Mouse (Mus musculus): ENCODE data around the gene Tfap2e. TPM values are rescaled to one million over a fixed set of nuclear protein-coding genes. Genes with fewer than 3 reads are reported as not detected.

Tfap2e gene
- 0.82 and 1.7 TPM in 2 replicates for polyA plus RNA-seq (2015; fragmentation: Nextera tagmentation; extraction: Ambion mirVana)

DNA sequence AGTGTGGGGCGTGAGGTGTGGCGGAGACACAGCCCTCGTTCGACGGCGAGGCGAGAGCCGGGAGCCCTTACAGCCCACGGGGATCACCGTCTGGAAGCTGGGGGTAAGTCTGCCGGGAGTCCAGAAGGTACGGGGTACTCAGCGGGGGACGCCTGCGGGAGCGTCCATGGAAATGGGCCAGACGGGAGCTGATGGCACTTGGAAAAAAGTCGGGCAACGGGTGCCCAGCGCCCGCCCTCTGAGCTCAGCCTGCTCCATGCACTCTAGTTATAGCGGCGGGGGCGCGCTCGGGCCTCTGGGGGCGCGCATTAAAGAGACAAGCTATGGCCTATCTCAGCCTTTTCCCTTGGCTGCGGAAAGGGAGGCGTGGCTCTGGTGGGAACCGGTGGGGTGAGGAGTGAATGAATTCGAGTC is at the start of gene Tfap2e:
Tfap2e (minus strand) TSS at position 240 of the 414 bp plus-strand sequence.
- ATAC-seq = peak; percentile 62
- Histone ChIP-seq H3K4me3 (replicated peaks) (peak within 1 kb of the TSS; percentile 34), H3K27me3 (peaks cover 99% of the 10 kb centered on the region), H3K9me3 (no peaks in the 10 kb centered on the region), H3K9ac (replicated peaks) (peak within 1 kb of the TSS; percentile 53), H3K27ac (no peak within 1 kb of the TSS), H3K4me1 (replicated peaks) (peaks cover 28% of the 10 kb centered on the region), H3K36me3 (no peaks in the 10 kb centered on the region), H3K4me2 (replicated peaks) (peak within 1 kb of the TSS; percentile 44)
- WGBS = under 1% methylated on average over 32 of the region's 32 CpGs

DNA sequence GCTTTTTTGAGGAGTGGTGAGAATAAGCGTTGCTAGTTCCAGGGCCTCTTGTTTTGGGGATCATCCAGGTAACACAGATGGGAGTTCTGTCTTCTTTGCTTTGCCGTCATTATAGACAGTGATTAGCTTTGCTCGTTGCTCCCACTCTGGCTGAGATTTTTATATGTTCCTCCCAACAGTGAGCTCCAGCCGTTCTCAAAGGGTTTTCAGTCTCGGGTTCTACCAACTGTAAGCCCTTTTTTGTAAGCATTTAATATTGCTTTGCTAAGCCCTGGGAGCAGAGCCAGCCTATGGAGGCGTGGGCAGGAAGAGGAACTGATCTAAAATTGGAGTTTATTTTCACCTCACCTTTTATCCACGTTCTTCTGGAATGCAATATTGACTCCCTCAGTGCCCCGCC is 47.0 kb upstream of the Tfap2e start:
- Histone ChIP-seq H3K27me3 (no peaks in the 10 kb centered on the region), H3K36me3 (peaks cover 4% of the 10 kb centered on the region; the same call in 1 of the 2 replicates), H3K9me3 (no peaks in the 10 kb centered on the region), H3K27ac (no peak overlapping the region), H3K4me2 (replicated peaks) (no peak overlapping the region), H3K9ac (replicated peaks) (no peak overlapping the region), H3K4me3 (replicated peaks) (no peak overlapping the region), H3K4me1 (replicated peaks) (peaks cover 39% of the 10 kb centered on the region)
- ATAC-seq = no peak
- WGBS = 82% methylated on average over 8 of the region's 8 CpGs

DNA sequence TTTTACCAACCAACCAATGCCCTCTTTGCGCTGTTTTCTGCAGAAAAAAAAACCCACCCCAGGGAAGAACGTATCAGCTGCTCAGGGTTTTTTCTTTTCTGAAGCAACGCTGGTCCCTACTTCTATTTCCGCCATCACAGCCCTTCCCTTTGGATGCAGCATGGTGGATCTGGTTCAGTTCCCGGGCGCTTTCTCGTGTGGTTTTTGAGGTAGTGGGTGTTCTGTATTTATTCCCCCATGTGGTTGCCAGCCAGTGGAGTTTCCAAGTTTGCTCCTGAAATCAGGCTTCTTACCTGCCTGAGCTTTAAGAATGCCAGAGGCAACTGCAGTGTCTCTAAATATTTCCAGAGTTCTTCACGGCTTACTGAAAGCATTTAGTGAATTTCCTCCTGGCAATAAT is 46.5 kb upstream of the Tfap2e start:
- peaks cover 4% of the 10 kb centered on the region; the same call in 1 of the 2 replicates for H3K36me3 ChIP-seq
- H3K4me2 ChIP-seq (replicated peaks) = no peak overlapping the region
- no peak for ATAC-seq
- no peaks in the 10 kb centered on the region for H3K27me3 ChIP-seq
- H3K4me1 ChIP-seq (replicated peaks) = peaks cover 41% of the 10 kb centered on the region
- H3K4me3 ChIP-seq (replicated peaks) = no peak overlapping the region
- WGBS = 91% methylated on average over 8 of the region's 8 CpGs
- no peak overlapping the region for H3K9ac ChIP-seq (replicated peaks)
- no peaks in the 10 kb centered on the region for H3K9me3 ChIP-seq
- no peak overlapping the region for H3K27ac ChIP-seq

DNA sequence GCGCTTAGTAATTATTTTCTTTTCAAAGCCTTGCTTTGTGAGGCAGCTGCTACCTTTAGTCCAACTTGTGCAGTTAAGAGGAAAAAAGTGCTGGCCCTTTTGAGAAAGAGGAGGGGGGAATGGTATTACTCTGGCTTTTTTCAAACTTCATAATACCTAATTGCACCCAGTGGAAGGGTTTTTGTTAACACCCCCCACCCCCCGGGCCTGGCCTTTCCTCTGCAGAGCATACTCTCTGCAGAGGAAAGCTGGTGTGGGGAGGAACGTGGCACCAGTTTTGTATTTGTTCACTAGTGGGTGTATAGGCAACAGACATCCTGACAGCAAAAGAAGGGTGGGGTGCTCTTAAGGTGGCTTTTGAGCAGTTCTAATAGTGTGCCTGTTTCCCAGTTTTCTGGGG is 45.8 kb upstream of the Tfap2e start:
- ATAC-seq = no peak
- WGBS = 62% methylated on average over 3 of the region's 3 CpGs
- no peaks in the 10 kb centered on the region for H3K27me3 ChIP-seq
- H3K4me1 ChIP-seq (replicated peaks) = peaks cover 44% of the 10 kb centered on the region
- H3K27ac ChIP-seq = no peak overlapping the region
- H3K36me3 ChIP-seq = 0 out of 2 replicates have a peak, but pooled peaks cover under 1% of the 10 kb centered on the region
- H3K9me3 ChIP-seq = no peaks in the 10 kb centered on the region
- H3K4me3 ChIP-seq (replicated peaks) = no peak overlapping the region
- H3K4me2 ChIP-seq (replicated peaks) = no peak overlapping the region
- H3K9ac ChIP-seq (replicated peaks) = no peak overlapping the region

DNA sequence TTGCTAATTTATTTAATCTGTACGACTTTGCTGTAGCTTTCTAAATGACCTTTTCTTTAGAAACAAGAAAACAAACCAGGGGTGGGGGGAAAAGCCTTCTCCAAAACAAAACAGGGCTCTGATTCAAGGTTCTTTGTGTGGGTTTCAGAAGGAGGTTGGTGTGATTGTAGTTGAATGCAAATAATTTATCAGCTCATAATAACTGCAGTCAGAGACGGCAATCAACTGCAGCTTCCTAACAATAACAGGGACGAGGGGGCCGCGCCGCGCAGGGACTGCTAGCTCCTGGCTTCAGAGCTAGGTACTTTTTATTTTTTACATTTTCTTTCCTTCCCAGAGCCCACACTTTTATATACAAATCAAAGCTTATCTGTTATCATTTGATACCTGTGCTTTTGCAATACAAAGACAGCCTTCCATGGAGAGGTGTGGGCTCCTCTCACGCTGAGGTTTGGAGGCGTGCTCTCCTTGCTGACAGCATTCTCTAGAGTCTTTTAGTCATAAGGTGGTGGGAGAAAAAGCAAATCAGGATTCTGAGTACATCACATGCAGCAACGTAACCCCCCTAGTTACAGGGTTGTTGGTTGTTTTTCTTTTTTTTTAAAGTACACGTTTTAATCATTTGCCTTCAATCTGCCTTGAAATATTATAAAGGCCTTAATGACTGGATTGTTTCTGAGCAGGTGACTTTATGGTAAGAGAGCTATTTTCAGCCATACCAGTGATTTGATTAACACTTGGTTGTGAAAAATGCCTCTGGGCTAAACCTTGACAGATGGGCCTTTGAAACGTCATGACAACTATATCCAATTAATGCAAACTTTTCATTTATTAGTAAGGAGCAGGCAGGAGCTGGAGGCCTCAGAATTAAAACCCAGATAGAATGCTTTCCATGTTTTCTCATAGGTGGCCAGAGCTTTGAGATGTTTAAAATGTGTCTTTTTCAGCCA is 44.1 kb upstream of the Tfap2e start:
- no peak overlapping the region for H3K4me3 ChIP-seq (replicated peaks)
- H3K4me2 ChIP-seq (replicated peaks) = peak overlapping the region; percentile 20
- H3K27me3 ChIP-seq = no peaks in the 10 kb centered on the region
- H3K4me1 ChIP-seq (replicated peaks) = peaks cover 44% of the 10 kb centered on the region
- H3K36me3 ChIP-seq = no peaks in the 10 kb centered on the region
- 0 out of 2 replicates have a peak overlapping the region, but pooled peaks have one; percentile 11 for H3K9ac ChIP-seq (replicated peaks)
- peak overlapping the region; percentile 82 for H3K27ac ChIP-seq
- no peaks in the 10 kb centered on the region for H3K9me3 ChIP-seq
- ATAC-seq = peak; percentile 35; the same call in 1 of the 2 replicates
- 24% methylated on average over 12 of the region's 12 CpGs for WGBS

DNA sequence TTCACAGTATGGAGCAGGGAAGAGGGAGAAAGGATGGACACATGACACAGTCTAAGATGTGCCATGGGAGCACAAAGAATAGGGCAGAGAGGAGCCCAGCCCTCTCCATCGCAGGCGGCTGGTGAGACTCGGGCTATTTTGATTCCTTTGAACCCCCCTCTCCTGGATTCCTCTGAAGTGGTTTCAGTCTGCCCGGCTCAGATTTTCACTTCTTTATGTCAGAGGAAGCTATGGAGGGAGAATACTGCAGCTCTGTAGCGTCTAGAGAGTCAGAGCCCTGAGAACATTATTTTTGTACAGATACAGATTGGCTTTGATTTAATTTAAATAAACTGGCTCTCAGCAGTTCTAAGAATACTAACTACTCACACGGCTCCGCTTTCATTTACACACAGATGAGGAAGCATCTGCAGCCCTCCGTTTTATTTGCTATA is 43.1 kb upstream of the Tfap2e start:
- Histone ChIP-seq H3K9me3 (no peaks in the 10 kb centered on the region), H3K9ac (replicated peaks) (no peak overlapping the region)
- WGBS = 27% methylated on average over 8 of the region's 8 CpGs

DNA sequence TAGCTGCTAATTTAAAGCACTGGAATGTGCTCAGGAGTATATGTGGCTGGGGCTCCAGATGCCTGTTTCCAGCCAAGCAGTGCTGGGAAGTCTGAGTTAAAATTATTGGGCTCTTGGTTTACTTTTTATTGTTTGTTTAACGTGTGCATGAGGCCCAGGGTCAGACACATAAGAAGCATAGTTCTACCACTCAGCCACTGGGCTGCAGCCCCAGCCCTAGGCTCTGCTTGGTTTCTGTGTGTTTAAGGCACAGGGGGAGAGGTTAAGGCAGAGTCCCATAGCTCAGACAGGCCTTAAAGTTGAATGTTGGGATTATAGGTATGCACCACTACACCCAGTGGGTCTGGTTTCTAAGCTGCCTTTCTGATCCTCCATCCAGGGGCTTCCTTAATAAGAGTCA is 39.1 kb upstream of the Tfap2e start:
- H3K4me2 ChIP-seq (replicated peaks) = no peak overlapping the region
- H3K9me3 ChIP-seq = no peaks in the 10 kb centered on the region
- H3K4me3 ChIP-seq (replicated peaks) = no peak overlapping the region
- no peak overlapping the region for H3K9ac ChIP-seq (replicated peaks)
- H3K36me3 ChIP-seq = no peaks in the 10 kb centered on the region
- H3K27ac ChIP-seq = no peak overlapping the region
- ATAC-seq = no peak
- 86% methylated on average over 1 of the region's 1 CpGs for WGBS
- H3K4me1 ChIP-seq (replicated peaks) = peaks cover 24% of the 10 kb centered on the region
- no peaks in the 10 kb centered on the region for H3K27me3 ChIP-seq

More for the DNA sequence above, 43.1 kb upstream of the Tfap2e start:
- no peaks in the 10 kb centered on the region for H3K36me3 ChIP-seq
- H3K4me3 ChIP-seq (replicated peaks) = no peak overlapping the region
- H3K4me1 ChIP-seq (replicated peaks) = peaks cover 44% of the 10 kb centered on the region
- peak overlapping the region; percentile 32; the same call in 1 of the 2 replicates for H3K4me2 ChIP-seq (replicated peaks)
- H3K27me3 ChIP-seq = no peaks in the 10 kb centered on the region
- peak; percentile 84 for ATAC-seq
- H3K27ac ChIP-seq = peak overlapping the region; percentile 82

DNA sequence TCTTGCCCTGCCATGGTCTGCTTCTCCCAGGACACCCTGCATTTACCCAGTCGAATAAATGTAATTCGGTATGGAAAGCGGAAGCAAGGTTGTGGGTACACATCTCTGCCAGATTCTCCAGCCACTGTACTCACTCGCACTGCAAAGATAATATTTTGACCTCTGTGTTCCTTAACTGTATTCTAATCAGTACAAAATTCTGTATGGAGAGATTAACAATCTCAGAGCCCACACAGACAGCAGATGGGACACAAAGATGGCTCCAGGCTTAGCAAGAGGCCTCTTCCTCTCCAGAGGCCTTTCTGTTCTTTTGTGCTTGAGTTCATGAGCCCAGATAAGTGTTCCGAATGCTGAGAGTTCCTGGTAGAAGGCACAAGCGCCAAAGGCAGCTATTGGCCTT is 37.8 kb upstream of the Tfap2e start:
- H3K4me2 ChIP-seq (replicated peaks) = no peak overlapping the region
- peaks cover 10% of the 10 kb centered on the region; the same call in 1 of the 2 replicates for H3K36me3 ChIP-seq
- H3K4me3 ChIP-seq (replicated peaks) = no peak overlapping the region
- no peak for ATAC-seq
- 89% methylated on average over 6 of the region's 6 CpGs for WGBS
- no peaks in the 10 kb centered on the region for H3K27me3 ChIP-seq
- no peak overlapping the region for H3K27ac ChIP-seq
- H3K9me3 ChIP-seq = no peaks in the 10 kb centered on the region
- H3K4me1 ChIP-seq (replicated peaks) = peaks cover 11% of the 10 kb centered on the region
- H3K9ac ChIP-seq (replicated peaks) = no peak overlapping the region

DNA sequence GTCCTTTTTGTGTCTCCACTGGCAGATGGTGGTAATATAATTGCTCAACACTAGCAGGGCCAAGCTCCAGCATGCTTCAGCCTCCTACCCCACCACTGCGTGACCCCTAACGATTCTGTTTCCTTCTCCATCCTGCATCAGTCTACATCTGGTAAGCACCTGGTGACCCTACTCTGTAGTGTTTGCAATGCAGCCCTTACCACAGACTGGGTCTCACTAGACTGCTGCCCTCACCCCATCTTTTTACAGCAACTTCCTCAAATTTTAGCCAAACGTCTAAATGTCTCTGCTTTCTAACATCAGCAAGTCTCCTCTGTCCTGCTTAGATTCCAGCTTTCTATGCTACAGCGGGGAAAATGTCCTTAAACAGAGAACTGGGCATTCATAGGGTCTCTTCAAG is 34.8 kb upstream of the Tfap2e start:
- no peak for ATAC-seq
- H3K27ac ChIP-seq = no peak overlapping the region
- H3K27me3 ChIP-seq = no peaks in the 10 kb centered on the region
- no peaks in the 10 kb centered on the region for H3K4me1 ChIP-seq (replicated peaks)
- no peaks in the 10 kb centered on the region for H3K9me3 ChIP-seq
- H3K36me3 ChIP-seq = peaks cover 14% of the 10 kb centered on the region; the same call in 1 of the 2 replicates
- H3K4me2 ChIP-seq (replicated peaks) = no peak overlapping the region
- H3K9ac ChIP-seq (replicated peaks) = no peak overlapping the region
- no peak overlapping the region for H3K4me3 ChIP-seq (replicated peaks)
- 98% methylated on average over 4 of the region's 4 CpGs for WGBS

DNA sequence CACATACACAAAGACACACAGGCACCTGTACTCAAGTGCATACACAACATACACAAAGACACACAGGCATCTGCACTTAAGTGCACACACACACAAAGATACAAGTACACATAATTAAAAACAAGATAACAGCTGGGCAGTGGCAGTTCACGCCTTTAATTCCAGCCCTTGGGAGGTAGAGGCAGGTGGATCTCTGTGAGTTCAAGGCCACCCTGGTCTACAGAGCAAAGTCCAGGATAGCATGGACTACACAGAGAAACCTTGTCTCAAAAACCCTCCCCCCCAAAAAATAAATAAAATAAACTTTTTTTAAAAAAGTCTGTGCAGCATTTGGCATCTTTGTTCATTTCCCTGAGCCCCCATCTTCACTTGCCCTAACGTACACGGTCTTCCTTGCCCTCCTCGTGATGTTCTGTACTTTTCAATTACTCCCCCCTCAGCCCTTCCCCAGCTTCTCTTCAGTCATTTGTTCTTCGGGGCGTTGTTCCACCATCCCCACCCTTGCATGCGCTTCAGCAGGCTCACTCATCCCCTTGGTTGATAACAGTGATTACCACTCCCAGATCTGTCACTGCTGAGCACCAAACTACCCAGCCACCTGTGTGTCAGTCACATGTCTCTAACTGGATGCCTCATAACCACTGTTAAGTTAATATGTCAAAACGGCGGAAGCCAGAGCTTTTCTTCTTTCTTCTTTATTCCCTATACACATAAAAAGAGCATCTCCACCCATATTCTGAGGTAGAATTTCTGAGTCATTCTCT is 33.9 kb upstream of the Tfap2e start:
- 91% methylated on average over 9 of the region's 9 CpGs for WGBS
- H3K27me3 ChIP-seq = no peaks in the 10 kb centered on the region
- no peak overlapping the region for H3K4me2 ChIP-seq (replicated peaks)
- H3K4me3 ChIP-seq (replicated peaks) = no peak overlapping the region
- peaks cover 14% of the 10 kb centered on the region; the same call in 1 of the 2 replicates for H3K36me3 ChIP-seq
- no peak overlapping the region for H3K27ac ChIP-seq
- no peaks in the 10 kb centered on the region for H3K9me3 ChIP-seq
- no peak overlapping the region for H3K9ac ChIP-seq (replicated peaks)
- ATAC-seq = no peak
- H3K4me1 ChIP-seq (replicated peaks) = no peaks in the 10 kb centered on the region

DNA sequence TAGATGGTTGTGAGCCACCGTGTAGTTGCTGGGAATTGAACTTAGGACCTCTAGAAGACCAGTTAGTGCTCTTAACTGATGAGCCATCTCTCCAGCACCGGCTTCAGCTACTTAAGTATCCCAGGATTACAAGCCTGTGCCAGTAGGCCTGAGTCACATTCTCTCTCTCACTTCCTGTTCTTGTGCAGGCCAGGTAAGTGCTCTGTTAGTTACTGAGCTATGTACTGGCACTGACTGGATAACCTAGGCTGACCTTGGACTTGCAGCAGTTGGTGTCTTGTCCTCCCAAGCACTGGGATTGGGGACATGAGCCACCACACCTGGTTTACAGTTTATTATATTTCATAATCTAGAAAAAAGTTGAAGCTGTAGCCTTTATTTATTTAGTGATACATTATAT is 27.4 kb upstream of the Tfap2e start:
- Histone ChIP-seq H3K4me3 (replicated peaks) (no peak overlapping the region), H3K27ac (no peak overlapping the region), H3K36me3 (peaks cover 32% of the 10 kb centered on the region), H3K9ac (replicated peaks) (no peak overlapping the region), H3K4me2 (replicated peaks) (no peak overlapping the region), H3K9me3 (no peaks in the 10 kb centered on the region), H3K27me3 (no peaks in the 10 kb centered on the region), H3K4me1 (replicated peaks) (peaks cover 8% of the 10 kb centered on the region; the same call in 1 of the 2 replicates)
- WGBS = 83% methylated on average over 2 of the region's 2 CpGs
- ATAC-seq = no peak

All from midbrain, embryonic 13.5 days (tissue).